Mouse (Mus musculus) right cerebral cortex, postnatal 4 days (tissue): ENCODE measurements at regions not wholly inside any gene's neighbourhood (a gene's known extent, or its start where the extent isn't known, plus 50 kb on each side); places are given as distances from the start of the nearest gene placed in this dataset.

ENCODE experiments used
- DNase-seq: peaks from one replicate; pipeline ENCODE4 v3.0.0-alpha.2; 2022

DNA sequence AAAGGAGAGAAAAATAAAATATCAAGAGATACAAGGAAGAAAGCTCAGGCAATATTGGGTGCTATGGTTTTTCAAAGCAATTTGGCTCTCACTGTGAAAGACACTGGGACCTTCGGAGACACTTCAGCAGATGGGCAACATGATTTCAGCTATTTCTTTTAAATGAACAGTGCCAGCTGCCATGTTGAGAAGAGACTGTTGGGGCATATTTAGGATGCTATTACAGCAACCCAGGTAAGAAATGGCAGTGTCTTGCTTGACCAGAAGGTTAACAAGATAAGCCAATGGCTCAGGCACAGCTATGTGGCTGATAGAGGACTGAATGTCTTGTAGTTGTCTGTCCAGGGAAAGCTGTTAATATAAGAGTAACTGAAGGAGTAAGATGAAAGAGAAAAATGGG is 348.6 kb downstream of the Ankrd7 start:
- no peak for DNase-seq

DNA sequence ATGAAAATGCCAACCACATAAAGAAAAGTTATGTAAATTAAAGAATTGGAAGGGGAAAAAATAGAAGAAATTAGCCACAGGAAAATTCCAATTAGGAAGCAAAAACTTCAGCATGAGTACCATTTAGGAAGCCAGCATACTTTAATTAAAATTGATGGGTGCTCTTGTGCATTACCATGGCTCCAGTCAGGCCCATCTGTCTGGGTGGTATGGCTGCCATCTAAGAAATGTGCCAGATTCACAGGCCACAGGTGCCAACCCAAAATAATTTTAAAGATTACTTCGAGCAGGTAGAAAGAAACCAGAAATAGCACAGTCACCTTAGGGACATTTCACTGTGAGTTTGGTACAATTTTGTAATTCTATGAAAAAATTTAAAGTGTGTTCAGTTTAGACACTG is 349.0 kb downstream of the Ankrd7 start:
- no peak for DNase-seq

DNA sequence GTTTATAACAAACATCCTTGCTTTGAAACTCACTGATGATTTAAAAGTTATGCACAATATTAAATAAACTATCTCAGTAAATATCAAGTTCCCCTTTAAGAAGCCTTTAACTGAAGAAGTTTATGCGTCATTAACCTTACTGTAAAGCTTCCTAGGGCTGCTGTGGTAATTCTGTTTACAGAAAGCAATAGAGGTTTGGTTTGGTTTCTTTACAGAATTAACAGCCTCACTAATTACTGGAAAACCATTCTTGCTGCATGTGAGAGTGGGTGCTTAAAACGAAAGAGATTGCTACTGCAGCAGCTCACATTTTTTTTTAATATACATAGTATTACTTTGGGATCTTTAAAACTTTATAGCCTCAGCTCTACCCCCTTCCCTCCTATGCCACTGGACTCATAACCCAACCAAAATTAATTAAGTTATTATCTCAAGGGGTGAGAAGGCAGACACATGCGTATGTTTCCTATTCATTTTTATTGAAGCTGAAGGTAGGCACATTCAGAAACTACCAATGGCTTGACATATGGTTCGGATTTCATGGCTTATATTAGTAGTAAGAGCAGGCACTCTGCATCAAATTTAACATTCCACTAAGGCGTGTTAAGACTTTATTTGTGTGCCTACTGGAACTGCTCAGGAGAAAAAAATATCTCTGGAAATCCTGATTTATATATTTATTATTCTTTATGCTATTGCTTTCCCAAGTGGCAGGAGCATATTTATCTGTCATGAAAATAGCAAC is 398.1 kb downstream of the Ankrd7 start:
- no peak for DNase-seq

DNA sequence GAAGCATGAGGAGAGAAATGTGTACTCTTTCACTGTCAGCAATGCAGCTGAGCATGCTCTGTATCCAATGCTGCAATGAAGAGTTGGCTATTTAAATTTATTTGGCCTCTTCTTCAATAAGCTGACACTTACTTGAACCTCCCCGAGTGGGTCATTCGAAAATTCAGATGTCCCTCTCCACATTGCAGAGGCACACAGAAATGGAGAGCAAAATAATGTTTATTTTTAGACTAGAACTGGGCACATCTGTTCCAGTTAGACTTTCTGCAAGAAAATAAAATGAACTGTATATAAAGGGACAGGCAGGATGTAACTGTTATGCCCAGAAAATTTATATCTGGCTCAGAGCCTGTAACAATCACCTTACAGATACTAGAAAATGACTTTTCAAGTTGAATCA is 407.1 kb downstream of the Ankrd7 start:
- no peak for DNase-seq

DNA sequence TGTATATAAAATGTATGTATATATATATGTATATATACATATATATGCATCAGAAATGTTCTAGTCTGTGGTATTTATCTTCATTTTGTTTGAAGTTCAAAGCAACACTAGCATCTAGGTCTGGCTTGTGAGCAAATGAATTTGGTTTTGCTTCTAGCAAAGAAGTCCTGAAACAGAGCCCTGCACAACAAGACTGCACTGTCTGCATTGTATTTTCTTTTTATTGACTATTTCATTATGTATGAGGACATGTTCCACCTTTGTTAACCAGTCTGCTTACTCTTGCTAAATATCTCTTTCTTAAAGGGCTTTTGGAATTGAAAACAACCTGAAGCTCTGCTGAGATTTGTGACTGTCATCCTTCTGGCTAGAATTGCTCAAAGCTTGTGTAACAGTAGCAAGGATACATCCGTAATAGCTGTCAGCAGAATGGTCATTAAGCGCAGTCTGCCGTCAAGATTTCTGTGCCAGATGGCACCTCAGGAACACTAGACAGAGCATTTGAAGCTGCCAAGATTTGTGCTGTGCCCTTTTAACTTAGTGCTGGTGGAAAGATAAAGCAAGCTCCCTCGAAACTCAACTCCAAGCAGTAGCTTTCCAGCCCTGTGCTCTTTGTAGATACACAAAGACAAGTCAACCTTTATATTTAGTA is 416.7 kb downstream of the Ankrd7 start:
- peak; percentile 2 for DNase-seq

DNA sequence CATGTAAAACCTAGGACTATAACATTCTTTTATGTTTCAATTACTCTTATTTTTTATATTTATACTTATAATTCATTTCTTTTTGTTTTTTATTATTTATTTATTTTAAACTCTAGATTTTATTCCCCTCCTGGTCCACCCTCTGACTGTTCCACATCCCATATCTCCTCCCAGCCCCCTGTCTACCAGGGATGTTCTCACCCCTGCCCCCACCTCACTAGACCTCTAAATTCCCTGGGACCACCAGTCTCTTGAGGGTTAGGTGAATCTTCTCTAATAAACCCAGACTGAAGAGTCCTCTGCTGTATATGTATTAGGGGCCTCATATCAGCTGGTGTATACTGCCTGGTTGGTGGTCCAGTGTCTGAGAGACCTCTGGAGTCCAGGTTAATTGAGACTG is 466.5 kb downstream of the Ankrd7 start:
- no peak for DNase-seq

DNA sequence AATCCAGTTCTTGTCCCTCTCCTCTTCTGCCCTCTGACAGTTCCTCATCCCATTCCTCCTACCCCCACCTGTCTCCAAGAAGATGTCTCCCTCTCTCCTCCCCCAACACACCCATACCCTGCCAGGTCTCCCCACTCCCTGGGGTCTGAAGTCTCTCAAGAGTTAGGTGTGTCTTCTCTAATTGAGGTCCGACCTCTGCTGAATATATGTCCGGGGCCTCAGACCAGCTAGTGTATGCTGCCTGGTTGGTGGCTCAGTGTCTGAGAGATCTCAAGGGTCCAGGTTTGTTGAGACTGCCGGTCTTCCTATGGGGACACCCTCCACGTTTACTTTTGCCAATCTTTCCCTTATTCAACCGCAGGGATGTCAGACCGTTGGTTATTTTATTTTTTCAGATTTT is 469.5 kb downstream of the Ankrd7 start:
- no peak for DNase-seq

DNA sequence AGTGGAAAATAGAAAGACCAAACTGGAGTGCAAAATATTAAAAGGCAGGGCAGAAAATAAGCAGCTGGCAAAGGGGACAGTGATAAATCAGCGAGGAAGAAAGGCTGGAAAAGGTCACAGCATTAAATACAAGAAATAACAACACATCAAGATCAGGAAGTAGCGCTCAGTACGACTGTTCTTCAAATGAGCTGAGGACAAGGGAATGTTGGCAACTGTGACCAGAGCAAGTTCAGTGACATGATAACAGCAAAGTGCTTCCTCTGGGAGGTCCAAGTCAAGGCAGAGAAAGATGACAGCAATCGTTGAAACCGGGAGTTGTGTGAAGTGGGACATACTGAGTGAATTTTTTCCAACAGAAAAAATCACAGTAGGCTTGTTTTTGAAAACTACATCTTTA is 472.4 kb downstream of the Ankrd7 start:
- DNase-seq: no peak
